Mouse (Mus musculus): ENCODE measurements around the gene Armc2. TPM values are rescaled to one million over a fixed set of nuclear protein-coding genes. Genes with fewer than 3 reads are reported as not detected.

Armc2 gene
- polyA plus RNA-seq, 1 experiment = 15.9 TPM

DNA sequence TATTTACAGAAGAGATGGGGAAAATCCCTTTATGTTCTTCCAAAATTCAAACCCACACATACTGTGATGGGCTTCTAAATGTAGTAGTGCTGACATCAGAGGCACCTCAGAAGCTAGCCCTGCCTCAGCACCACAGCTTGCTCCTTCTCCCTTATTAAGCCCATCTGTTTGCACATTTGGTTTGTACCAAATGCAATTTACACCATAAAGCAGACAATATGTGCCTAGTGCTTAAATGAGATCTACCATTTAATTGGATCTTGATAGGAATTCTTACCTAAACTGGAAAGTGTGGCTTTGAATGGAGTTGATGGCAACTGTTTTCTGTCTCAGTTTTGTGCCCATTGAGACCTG, 82.8 kb downstream of the Armc2 start:
- H3K27ac ChIP-seq (ENCODE audit: control insufficient read depth, insufficient read depth, low read depth, low read length) = peak overlapping the region; percentile 77
- no peaks in the 10 kb centered on the region for H3K36me3 ChIP-seq (ENCODE audit: control insufficient read depth, insufficient read depth, low read length)
- TF ChIP-seq POLR2A (IDR thresholded peaks at IDR 0.05; ENCODE audit: control insufficient read depth, low read depth, low read length) = no peak
- TF ChIP-seq CTCF (IDR thresholded peaks at IDR 0.05; ENCODE audit: control insufficient read depth, insufficient read depth, insufficient replicate concordance, low read depth, low read length) = no peak
- no peaks in the 10 kb centered on the region for H3K27me3 ChIP-seq (ENCODE audit: control insufficient read depth, insufficient read depth, low read length)
- no peak overlapping the region for H3K4me3 ChIP-seq (ENCODE audit: control insufficient read depth, low read depth, low read length)
- peaks cover 6% of the 10 kb centered on the region for H3K4me1 ChIP-seq (ENCODE audit: control insufficient read depth, insufficient read depth, low read length)

DNA sequence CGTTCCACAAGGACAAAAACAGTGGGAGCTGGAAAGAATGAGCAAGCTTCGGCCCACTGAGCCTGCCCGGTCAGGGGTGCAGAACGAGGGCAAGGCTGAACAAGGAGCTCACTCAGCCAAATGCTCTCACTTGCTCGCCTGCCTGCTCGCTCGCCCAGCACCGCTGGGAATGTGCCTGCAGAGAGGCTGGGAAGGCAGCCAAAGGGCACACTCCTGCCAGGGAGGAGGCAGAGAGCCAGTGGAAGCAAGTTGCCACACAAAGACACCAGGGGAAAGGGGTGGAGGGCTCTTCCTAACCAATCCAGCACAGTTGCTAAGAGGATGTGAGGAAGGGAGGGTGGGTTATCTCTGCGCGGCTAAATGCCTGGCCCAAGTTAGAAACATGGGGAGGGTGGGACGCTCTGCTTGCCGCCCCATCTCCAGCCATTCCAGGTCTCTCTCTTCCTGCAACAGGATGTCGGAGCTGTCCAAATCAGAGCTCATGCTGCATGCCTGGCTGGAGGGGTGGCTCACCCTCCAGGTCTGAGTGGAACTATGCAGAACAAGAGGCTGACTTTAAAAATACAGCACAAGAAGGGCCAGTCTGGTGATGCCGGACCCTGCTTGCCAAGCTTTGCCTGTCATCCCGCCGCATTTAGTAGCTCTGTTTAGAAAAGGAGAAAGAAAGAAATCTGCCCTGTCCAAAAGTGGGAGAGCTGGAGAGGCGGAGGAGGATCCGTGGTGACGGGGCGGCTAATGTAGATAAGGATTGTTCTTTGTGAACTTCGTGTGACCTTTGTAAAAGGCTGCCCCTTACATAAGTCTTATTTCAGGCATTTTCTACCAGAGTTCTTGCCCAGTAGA, 83.4 kb downstream of the Armc2 start:
- no peak for TF ChIP-seq POLR2A (IDR thresholded peaks at IDR 0.05; ENCODE audit: control insufficient read depth, low read depth, low read length)
- no peak for TF ChIP-seq CTCF (IDR thresholded peaks at IDR 0.05; ENCODE audit: control insufficient read depth, insufficient read depth, insufficient replicate concordance, low read depth, low read length)
- H3K27ac ChIP-seq (ENCODE audit: control insufficient read depth, insufficient read depth, low read depth, low read length) = peak overlapping the region; percentile 77
- no peaks in the 10 kb centered on the region for H3K27me3 ChIP-seq (ENCODE audit: control insufficient read depth, insufficient read depth, low read length)
- H3K4me1 ChIP-seq (ENCODE audit: control insufficient read depth, insufficient read depth, low read length) = peaks cover 6% of the 10 kb centered on the region
- no peaks in the 10 kb centered on the region for H3K36me3 ChIP-seq (ENCODE audit: control insufficient read depth, insufficient read depth, low read length)
- no peak overlapping the region for H3K4me3 ChIP-seq (ENCODE audit: control insufficient read depth, low read depth, low read length)

DNA sequence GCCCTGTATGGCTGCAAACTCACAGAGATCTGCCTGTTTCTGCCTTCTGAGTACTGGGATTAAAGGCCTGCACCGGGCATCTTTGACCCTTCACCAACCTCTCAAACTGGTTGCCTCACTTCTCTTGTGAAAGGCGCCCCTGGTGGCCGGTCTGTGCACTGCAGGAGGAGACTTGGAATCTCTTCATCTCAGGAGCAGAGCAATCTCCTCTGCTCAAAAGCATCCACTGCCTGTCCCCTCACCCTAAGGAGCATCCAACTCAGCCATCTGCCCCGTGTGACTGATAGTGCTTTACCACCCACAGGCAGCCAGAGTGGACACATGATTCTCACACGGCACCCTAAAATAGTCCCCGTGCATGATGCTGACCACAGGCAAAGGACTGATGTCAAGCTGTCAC, 84.7 kb downstream of the Armc2 start:
- H3K4me1 ChIP-seq (ENCODE audit: control insufficient read depth, insufficient read depth, low read length) = peaks cover 6% of the 10 kb centered on the region
- H3K4me3 ChIP-seq (ENCODE audit: control insufficient read depth, low read depth, low read length) = no peak overlapping the region
- no peak for TF ChIP-seq POLR2A (IDR thresholded peaks at IDR 0.05; ENCODE audit: control insufficient read depth, low read depth, low read length)
- TF ChIP-seq CTCF (IDR thresholded peaks at IDR 0.05; ENCODE audit: control insufficient read depth, insufficient read depth, insufficient replicate concordance, low read depth, low read length) = peak; percentile 77
- no peak overlapping the region for H3K27ac ChIP-seq (ENCODE audit: control insufficient read depth, insufficient read depth, low read depth, low read length)
- H3K27me3 ChIP-seq (ENCODE audit: control insufficient read depth, insufficient read depth, low read length) = no peaks in the 10 kb centered on the region
- no peaks in the 10 kb centered on the region for H3K36me3 ChIP-seq (ENCODE audit: control insufficient read depth, insufficient read depth, low read length)

DNA sequence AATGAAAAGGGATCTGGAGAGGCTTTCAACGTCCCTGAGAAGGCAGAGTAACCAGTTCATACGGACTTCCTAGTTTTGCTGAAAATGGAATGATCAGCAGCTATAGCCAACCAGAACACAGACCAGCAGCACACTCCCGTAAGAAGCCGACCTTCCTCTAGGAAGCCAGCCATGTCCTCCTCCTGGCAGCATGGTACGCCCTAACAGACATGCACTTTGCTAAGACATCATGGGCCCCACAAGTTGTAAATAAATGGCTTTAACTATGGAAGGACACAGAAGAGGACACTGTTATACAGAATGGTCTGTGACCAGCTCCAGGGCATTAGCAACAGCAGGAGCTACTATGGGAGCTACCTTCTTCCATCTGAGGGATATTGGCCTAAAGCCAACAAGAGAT, 85.3 kb downstream of the Armc2 start:
- Histone ChIP-seq H3K27me3 (ENCODE audit: control insufficient read depth, insufficient read depth, low read length) (no peaks in the 10 kb centered on the region), H3K4me3 (ENCODE audit: control insufficient read depth, low read depth, low read length) (no peak overlapping the region), H3K27ac (ENCODE audit: control insufficient read depth, insufficient read depth, low read depth, low read length) (no peak overlapping the region), H3K4me1 (ENCODE audit: control insufficient read depth, insufficient read depth, low read length) (peaks cover 6% of the 10 kb centered on the region), H3K36me3 (ENCODE audit: control insufficient read depth, insufficient read depth, low read length) (no peaks in the 10 kb centered on the region)
- TF ChIP-seq CTCF (IDR thresholded peaks at IDR 0.05; ENCODE audit: control insufficient read depth, insufficient read depth, insufficient replicate concordance, low read depth, low read length) (no peak), POLR2A (IDR thresholded peaks at IDR 0.05; ENCODE audit: control insufficient read depth, low read depth, low read length) (no peak)

DNA sequence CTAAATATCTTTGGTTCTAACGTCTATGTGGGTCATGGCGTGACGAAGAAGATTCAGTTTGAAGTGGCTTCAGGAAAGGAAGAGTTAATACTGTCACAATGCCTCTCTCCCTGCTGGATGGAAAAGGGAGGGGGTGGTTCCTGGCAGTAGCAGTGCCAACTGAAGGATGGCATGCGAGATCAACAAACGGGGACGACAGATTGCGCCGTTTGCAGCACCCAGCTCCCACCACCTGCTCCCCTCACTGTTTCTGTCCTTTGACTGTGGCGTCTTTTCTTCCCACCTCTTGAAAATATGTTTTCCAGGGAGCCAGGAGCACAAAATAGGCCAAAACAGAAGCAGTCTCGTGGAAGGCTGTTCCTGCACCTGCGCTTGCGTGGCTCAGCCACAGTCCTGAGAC, 86.3 kb downstream of the Armc2 start:
- Histone ChIP-seq H3K4me3 (ENCODE audit: control insufficient read depth, low read depth, low read length) (no peak overlapping the region), H3K4me1 (ENCODE audit: control insufficient read depth, insufficient read depth, low read length) (peaks cover 6% of the 10 kb centered on the region), H3K36me3 (ENCODE audit: control insufficient read depth, insufficient read depth, low read length) (no peaks in the 10 kb centered on the region), H3K27me3 (ENCODE audit: control insufficient read depth, insufficient read depth, low read length) (no peaks in the 10 kb centered on the region), H3K27ac (ENCODE audit: control insufficient read depth, insufficient read depth, low read depth, low read length) (no peak overlapping the region)
- TF ChIP-seq POLR2A (IDR thresholded peaks at IDR 0.05; ENCODE audit: control insufficient read depth, low read depth, low read length) = no peak
- no peak for TF ChIP-seq CTCF (IDR thresholded peaks at IDR 0.05; ENCODE audit: control insufficient read depth, insufficient read depth, insufficient replicate concordance, low read depth, low read length)

DNA sequence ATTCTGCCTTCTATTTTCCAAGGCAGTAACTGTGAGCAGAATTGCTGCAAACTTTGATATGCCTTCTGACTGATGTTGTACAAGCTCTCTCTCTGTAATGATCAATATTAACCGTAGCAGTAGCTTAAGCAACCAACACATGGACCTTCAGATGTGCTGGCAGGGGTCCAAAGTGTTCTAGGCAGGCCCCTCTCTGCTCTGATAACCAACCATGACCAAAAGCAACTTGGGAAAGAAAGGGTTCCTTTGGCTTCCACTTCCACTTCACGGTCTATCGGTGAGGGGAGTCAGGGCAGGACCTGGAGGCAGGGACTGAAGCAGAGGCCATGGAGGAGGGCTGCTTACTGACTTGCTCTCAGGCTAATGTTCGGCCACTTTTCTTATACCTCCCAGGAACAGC, 87.3 kb downstream of the Armc2 start:
- H3K36me3 ChIP-seq (ENCODE audit: control insufficient read depth, insufficient read depth, low read length) = no peaks in the 10 kb centered on the region
- peaks cover 6% of the 10 kb centered on the region for H3K4me1 ChIP-seq (ENCODE audit: control insufficient read depth, insufficient read depth, low read length)
- H3K27ac ChIP-seq (ENCODE audit: control insufficient read depth, insufficient read depth, low read depth, low read length) = no peak overlapping the region
- no peak overlapping the region for H3K4me3 ChIP-seq (ENCODE audit: control insufficient read depth, low read depth, low read length)
- no peaks in the 10 kb centered on the region for H3K27me3 ChIP-seq (ENCODE audit: control insufficient read depth, insufficient read depth, low read length)
- no peak for TF ChIP-seq CTCF (IDR thresholded peaks at IDR 0.05; ENCODE audit: control insufficient read depth, insufficient read depth, insufficient replicate concordance, low read depth, low read length)
- TF ChIP-seq POLR2A (IDR thresholded peaks at IDR 0.05; ENCODE audit: control insufficient read depth, low read depth, low read length) = no peak

DNA sequence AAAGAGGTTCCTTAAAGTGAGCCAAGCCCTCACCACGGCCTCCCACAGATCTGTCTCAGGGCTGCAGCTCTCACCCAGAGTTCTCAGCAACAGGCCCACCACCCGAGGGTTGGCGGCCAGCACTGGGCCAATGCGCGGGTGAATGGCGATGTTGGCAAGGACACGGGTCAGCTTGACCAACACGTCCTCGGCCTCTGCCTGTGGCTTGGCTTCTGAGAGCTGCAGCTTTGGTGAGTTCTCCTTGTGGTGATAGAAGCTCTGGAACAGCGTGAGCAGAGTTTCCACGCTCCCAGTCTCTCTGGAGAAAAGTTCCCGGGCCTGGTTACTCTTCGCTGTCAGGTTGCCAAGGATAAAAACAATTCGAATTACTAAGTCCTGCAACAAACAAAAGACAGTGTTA, 91.5 kb downstream of the Armc2 start:
- H3K4me3 ChIP-seq (ENCODE audit: control insufficient read depth, low read depth, low read length) = no peak overlapping the region
- H3K4me1 ChIP-seq (ENCODE audit: control insufficient read depth, insufficient read depth, low read length) = peaks cover 2% of the 10 kb centered on the region; the same call in 1 of the 2 replicates
- no peak overlapping the region for H3K27ac ChIP-seq (ENCODE audit: control insufficient read depth, insufficient read depth, low read depth, low read length)
- no peak for TF ChIP-seq POLR2A (IDR thresholded peaks at IDR 0.05; ENCODE audit: control insufficient read depth, low read depth, low read length)
- TF ChIP-seq CTCF (IDR thresholded peaks at IDR 0.05; ENCODE audit: control insufficient read depth, insufficient read depth, insufficient replicate concordance, low read depth, low read length) = no peak
- no peaks in the 10 kb centered on the region for H3K36me3 ChIP-seq (ENCODE audit: control insufficient read depth, insufficient read depth, low read length)
- no peaks in the 10 kb centered on the region for H3K27me3 ChIP-seq (ENCODE audit: control insufficient read depth, insufficient read depth, low read length)
